ENCODE assay signal across 8 mouse cellular contexts in genomic region chr7:80387633-80388543, GRCm38 (mm10). TPM values are rescaled to one million over a fixed set of nuclear protein-coding genes. Genes with fewer than 3 reads are reported as not detected.
DNase-seq lines count a peak whose midpoint lies in the region; ATAC-seq lines count a peak whose summit lies in the region.

TSS of gene Fes (minus strand) at chr7:80387946.

- H3K4me3 ChIP-seq in embryonic facial prominence, embryonic 14.5 days (ENCODE audit: low read depth, low read length): peak within 1 kb of the TSS; percentile 33
- peak within 1 kb of the TSS; percentile 44 for H3K4me3 ChIP-seq in heart, embryonic 12.5 days
- peak within 1 kb of the TSS; percentile 42 for H3K4me3 ChIP-seq in kidney, embryonic 15.5 days (replicated peaks)

- peaks cover 4% of the 10 kb centered on the region for H3K4me1 ChIP-seq in embryonic facial prominence, embryonic 14.5 days (ENCODE audit: control insufficient read depth, insufficient read depth, low read length)
- peaks cover 34% of the 10 kb centered on the region for H3K4me1 ChIP-seq in heart, embryonic 12.5 days (replicated peaks)
- peaks cover 28% of the 10 kb centered on the region for H3K4me1 ChIP-seq in kidney, embryonic 15.5 days

- DNase-seq in cerebellum, adult 9-11 months: peak; percentile 29
- no peak for DNase-seq in cerebellum, postnatal 4 days (ENCODE audit: low spot score in 2 of 2)
- peak; percentile 58 for DNase-seq in embryonic facial prominence, embryonic 14.5 days (ENCODE audit: low spot score)
- peak; percentile 86 for DNase-seq in lung, postnatal 10 days
- peak; percentile 46 for DNase-seq in retina, postnatal 1 day
- DNase-seq in right cerebral cortex, postnatal 14 days: no peak

- H3K36me3 ChIP-seq in embryonic facial prominence, embryonic 14.5 days (ENCODE audit: control insufficient read depth, insufficient read depth, low read length): peaks cover 34% of the 10 kb centered on the region
- peaks cover 45% of the 10 kb centered on the region for H3K36me3 ChIP-seq in heart, embryonic 12.5 days
- peaks cover 31% of the 10 kb centered on the region for H3K36me3 ChIP-seq in kidney, embryonic 15.5 days

- ATAC-seq in embryonic facial prominence, embryonic 14.5 days (ENCODE audit: low read depth): peak; percentile 24; the same call in 1 of the 2 replicates
- ATAC-seq in heart, embryonic 12.5 days (ENCODE audit: insufficient number of reproducible peaks, low FRiP score): peak; percentile 58
- ATAC-seq in kidney, embryonic 15.5 days (replicated peaks; ENCODE audit: low FRiP score): peak; percentile 56

- H3K27ac ChIP-seq in embryonic facial prominence, embryonic 14.5 days (replicated peaks; ENCODE audit: low read depth, low read length): peak within 1 kb of the TSS; percentile 65
- H3K27ac ChIP-seq in heart, embryonic 12.5 days (ENCODE audit: poor library complexity, severe bottlenecking): peak within 1 kb of the TSS; percentile 68
- H3K27ac ChIP-seq in kidney, embryonic 15.5 days: peak within 1 kb of the TSS; percentile 85

- H3K27me3 ChIP-seq in embryonic facial prominence, embryonic 14.5 days (replicated peaks; ENCODE audit: control insufficient read depth, insufficient read depth, low read length): no peaks in the 10 kb centered on the region
- peaks cover under 1% of the 10 kb centered on the region; the same call in 1 of the 2 replicates for H3K27me3 ChIP-seq in heart, embryonic 12.5 days (replicated peaks)
- H3K27me3 ChIP-seq in kidney, embryonic 15.5 days: no peaks in the 10 kb centered on the region

- H3K9ac ChIP-seq in embryonic facial prominence, embryonic 14.5 days (ENCODE audit: low read depth, low read length): peak within 1 kb of the TSS; percentile 45
- H3K9ac ChIP-seq in heart, embryonic 12.5 days: peak within 1 kb of the TSS; percentile 70
- H3K9ac ChIP-seq in kidney, embryonic 15.5 days: peak within 1 kb of the TSS; percentile 44

- WGBS in embryonic facial prominence, embryonic 14.5 days: 5% methylated on average over 32 of the region's 33 CpGs
- WGBS in heart, embryonic 12.5 days: 10% methylated on average over 33 of the region's 33 CpGs
- 5% methylated on average over 33 of the region's 33 CpGs for WGBS in kidney, embryonic 15.5 days

- H3K4me2 ChIP-seq in embryonic facial prominence, embryonic 14.5 days (ENCODE audit: low read depth, low read length): peak within 1 kb of the TSS; percentile 54
- H3K4me2 ChIP-seq in heart, embryonic 12.5 days: peak within 1 kb of the TSS; percentile 72
- H3K4me2 ChIP-seq in kidney, embryonic 15.5 days: peak within 1 kb of the TSS; percentile 64

- H3K9me3 ChIP-seq in embryonic facial prominence, embryonic 14.5 days (ENCODE audit: control insufficient read depth, low read length): no peaks in the 10 kb centered on the region
- no peaks in the 10 kb centered on the region for H3K9me3 ChIP-seq in heart, embryonic 12.5 days (replicated peaks)
- no peaks in the 10 kb centered on the region for H3K9me3 ChIP-seq in kidney, embryonic 15.5 days (replicated peaks)

RNA-seq across cellular contexts. Expression of gene Fes, which starts in this region (rescaled TPM):
- polyA plus RNA-seq in embryonic facial prominence, embryonic 14.5 days (2014; fragmentation: Nextera tagmentation; extraction: Ambion mirVana): 14.6 and 15.7 TPM in 2 replicates
- 10.2 and 11.4 TPM in 2 replicates for polyA plus RNA-seq in heart, embryonic 12.5 days (2016; fragmentation: Nextera tagmentation; extraction: Ambion mirVana)
- polyA plus RNA-seq in kidney, embryonic 15.5 days (2015; fragmentation: Nextera tagmentation; extraction: Ambion mirVana): 14.9 and 18.5 TPM in 2 replicates

Comparison
In these comparisons a context has a peak if more than half of its experiments do, and no peak if none do; other contexts are left out.
1. DNase-seq: peak in cerebellum, adult 9-11 months (single experiment), embryonic facial prominence, embryonic 14.5 days (single experiment), lung, postnatal 10 days (single experiment) and retina, postnatal 1 day (single experiment); none in cerebellum, postnatal 4 days (0 of 2) and right cerebral cortex, postnatal 14 days (single experiment).
2. Peak in every context shown above with its lines, with median percentiles within 50 percentile points of each other: ATAC-seq, H3K27ac ChIP-seq, H3K4me2 ChIP-seq, H3K4me3 ChIP-seq and H3K9ac ChIP-seq.